Mouse (Mus musculus): Measurements from ENCODE around the gene Dgki. TPM values are rescaled to one million over a fixed set of nuclear protein-coding genes. Genes with fewer than 3 reads are reported as not detected.

Gene Dgki
- polyA plus RNA-seq, 1 experiment from 2014 or later, result 9.9 TPM

DNA sequence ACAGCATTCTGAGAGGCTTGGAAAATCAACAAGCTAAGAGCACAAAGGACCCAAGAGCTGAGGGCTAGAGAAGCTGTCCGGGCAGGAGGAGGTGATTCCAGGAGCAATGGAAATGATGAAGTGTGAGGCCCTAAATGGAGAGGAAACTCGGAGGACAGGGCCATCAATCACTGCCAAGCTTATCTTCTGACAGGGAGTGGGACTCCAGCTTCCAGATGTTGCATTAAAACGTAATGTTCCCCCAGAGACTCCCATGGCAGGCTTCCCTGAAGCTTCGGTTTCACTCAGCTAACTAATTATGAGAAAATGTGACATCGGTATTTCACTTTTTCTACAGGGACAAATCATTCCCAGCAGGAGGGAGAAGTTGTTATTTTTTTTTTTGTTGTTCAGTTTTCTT, 409.7 kb downstream of the Dgki start:
- Histone ChIP-seq H3K9me3 (no peaks in the 10 kb centered on the region), H3K27ac (replicated peaks) (no peak overlapping the region), H3K4me3 (no peak overlapping the region), H3K36me3 (no peaks in the 10 kb centered on the region), H3K4me2 (replicated peaks) (no peak overlapping the region), H3K4me1 (no peaks in the 10 kb centered on the region), H3K27me3 (no peaks in the 10 kb centered on the region), H3K9ac (replicated peaks) (no peak overlapping the region)
- ATAC-seq (replicated peaks), result no peak
- 30% methylated on average over 5 of the region's 5 CpGs for WGBS

DNA sequence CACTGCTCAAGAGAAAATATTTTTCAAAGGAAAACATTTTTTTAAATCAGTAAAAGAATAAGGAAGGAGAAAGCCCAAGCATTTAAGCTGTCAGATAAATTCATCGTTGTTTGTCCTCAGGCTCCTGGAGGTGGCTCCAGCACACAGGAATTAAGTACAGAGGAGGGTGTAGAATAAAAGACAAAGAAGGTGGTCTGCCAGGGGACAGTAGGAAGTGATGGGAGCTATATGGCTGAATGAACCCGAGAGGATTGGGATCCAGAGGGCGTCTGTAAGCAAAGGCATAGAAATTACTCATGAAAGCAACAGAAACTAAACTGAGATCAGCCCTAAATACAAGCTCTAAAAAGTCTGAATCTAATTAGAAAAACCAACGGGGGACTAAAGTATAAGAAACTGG, 418.7 kb downstream of the Dgki start:
- H3K36me3 ChIP-seq, result no peaks in the 10 kb centered on the region
- H3K4me1 ChIP-seq, result peaks cover 21% of the 10 kb centered on the region
- ATAC-seq (replicated peaks), result no peak
- H3K27me3 ChIP-seq, result no peaks in the 10 kb centered on the region
- H3K4me2 ChIP-seq (replicated peaks), result no peak overlapping the region
- no peak overlapping the region for H3K4me3 ChIP-seq
- no peaks in the 10 kb centered on the region for H3K9me3 ChIP-seq
- H3K9ac ChIP-seq (replicated peaks), result no peak overlapping the region
- H3K27ac ChIP-seq (replicated peaks), result no peak overlapping the region
- WGBS, result 7% methylated on average over 4 of the region's 4 CpGs

DNA sequence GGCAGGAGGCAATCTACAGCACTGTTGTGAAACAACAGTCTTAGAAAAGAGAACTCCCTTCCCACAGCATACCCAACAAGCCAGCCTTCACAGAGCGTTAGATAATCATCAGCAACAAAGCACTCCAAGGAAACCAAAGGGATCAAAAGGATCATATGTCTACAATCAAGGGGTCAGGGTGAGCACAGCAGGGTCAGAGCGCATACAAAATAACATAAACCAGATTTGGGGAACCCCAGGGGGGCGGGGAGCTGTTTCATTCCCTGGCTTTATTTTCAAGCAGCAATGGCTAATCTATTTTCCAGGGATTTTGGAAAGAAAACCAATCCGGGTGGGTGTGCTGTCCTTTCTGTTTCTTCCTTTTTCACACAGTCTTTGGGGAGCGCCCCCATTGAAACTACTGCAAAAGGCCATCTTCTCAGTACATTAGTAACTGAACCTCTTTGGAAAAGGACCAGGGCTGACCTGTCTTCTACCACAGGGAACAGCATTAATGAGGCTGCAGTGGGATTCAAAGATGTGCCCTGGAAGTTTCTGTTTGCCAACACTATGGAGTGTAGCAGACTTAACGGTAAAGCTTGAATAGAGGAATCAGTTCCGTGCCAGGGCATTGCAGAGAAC, 419.2 kb downstream of the Dgki start:
- Histone ChIP-seq H3K36me3 (no peaks in the 10 kb centered on the region), H3K9ac (replicated peaks) (no peak overlapping the region), H3K4me2 (replicated peaks) (no peak overlapping the region), H3K9me3 (no peaks in the 10 kb centered on the region), H3K4me1 (peaks cover 24% of the 10 kb centered on the region), H3K27ac (replicated peaks) (no peak overlapping the region), H3K27me3 (no peaks in the 10 kb centered on the region), H3K4me3 (no peak overlapping the region)
- WGBS, result 10% methylated on average over 7 of the region's 7 CpGs
- peak; percentile 62 for ATAC-seq (replicated peaks)

DNA sequence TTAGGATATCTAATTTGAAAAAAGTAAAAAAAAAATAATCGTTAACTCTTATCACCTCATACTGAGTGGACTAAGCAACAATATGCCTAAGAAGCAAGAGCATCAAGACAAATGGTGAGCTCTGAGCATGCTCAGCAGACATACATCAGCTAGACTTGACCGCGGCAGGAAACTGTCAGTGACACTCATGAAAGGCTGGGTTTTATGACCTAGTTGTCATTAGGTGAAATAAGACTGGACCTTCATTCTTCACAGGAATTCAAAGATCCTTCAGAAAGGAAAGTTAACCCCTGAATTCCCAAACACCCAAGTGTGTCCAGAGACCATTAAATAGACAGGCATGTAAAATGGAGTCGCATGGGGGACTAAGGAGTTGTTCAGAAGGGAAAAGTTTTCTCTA, 422.6 kb downstream of the Dgki start:
- no peak overlapping the region for H3K9ac ChIP-seq (replicated peaks)
- no peak for ATAC-seq (replicated peaks)
- H3K4me3 ChIP-seq, result no peak overlapping the region
- H3K4me2 ChIP-seq (replicated peaks), result no peak overlapping the region
- 82% methylated on average over 4 of the region's 4 CpGs for WGBS
- no peak overlapping the region for H3K27ac ChIP-seq (replicated peaks)
- no peaks in the 10 kb centered on the region for H3K27me3 ChIP-seq
- no peaks in the 10 kb centered on the region for H3K9me3 ChIP-seq
- H3K4me1 ChIP-seq, result peaks cover 27% of the 10 kb centered on the region
- no peaks in the 10 kb centered on the region for H3K36me3 ChIP-seq

DNA sequence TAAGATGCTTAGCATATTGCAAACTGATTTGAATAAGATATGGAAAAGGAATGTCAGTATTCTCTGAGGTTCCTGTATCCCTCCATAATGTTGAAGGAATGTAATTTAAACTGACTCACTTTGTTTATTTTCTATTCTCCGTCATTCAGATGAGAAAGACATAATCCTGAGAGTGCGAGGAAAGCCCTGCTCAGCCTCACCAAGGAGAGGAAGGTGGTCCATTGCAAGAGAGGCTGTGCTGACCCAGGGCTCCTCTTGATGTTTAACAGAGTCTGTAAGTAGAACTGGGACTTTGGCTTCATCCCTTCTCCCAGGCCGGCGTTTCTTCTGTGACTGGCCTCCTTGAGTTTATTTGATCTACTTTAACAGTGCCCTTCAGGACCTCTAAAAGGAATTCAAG, 423.6 kb downstream of the Dgki start:
- Histone ChIP-seq H3K36me3 (no peaks in the 10 kb centered on the region), H3K4me2 (replicated peaks) (no peak overlapping the region), H3K9me3 (no peaks in the 10 kb centered on the region), H3K27ac (replicated peaks) (peak overlapping the region; percentile 59), H3K4me3 (no peak overlapping the region), H3K4me1 (peaks cover 24% of the 10 kb centered on the region), H3K27me3 (no peaks in the 10 kb centered on the region), H3K9ac (replicated peaks) (no peak overlapping the region)
- 20% methylated on average over 4 of the region's 4 CpGs for whole genome bisulfite sequencing
- peak; percentile 27; the same call in 1 of the 2 replicates for ATAC-seq (replicated peaks)

DNA sequence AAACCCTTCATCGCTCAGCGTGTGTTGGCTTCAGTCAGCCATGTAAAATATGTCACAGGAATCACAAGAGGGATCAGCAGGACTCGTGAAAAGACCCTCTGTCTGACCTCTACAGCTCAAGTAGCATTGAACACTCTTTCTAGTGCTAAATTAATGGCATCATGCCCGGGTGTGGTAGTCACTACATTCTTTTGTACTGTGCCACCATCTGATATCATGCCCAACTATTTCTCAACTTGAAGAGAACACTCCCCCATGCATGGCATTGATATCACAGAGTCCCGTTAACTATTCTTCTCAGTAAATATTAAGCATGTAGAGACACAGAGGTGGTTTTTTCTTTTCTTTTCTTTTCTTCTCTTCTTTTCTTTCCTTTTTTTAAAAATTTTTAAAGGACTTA, 424.1 kb downstream of the Dgki start:
- no peaks in the 10 kb centered on the region for H3K27me3 ChIP-seq
- peak; percentile 62 for ATAC-seq (replicated peaks)
- WGBS, result 16% methylated on average over 5 of the region's 5 CpGs
- H3K27ac ChIP-seq (replicated peaks), result no peak overlapping the region
- H3K9ac ChIP-seq (replicated peaks), result no peak overlapping the region
- no peak overlapping the region for H3K4me3 ChIP-seq
- no peaks in the 10 kb centered on the region for H3K36me3 ChIP-seq
- H3K4me1 ChIP-seq, result peaks cover 20% of the 10 kb centered on the region
- H3K9me3 ChIP-seq, result no peaks in the 10 kb centered on the region
- no peak overlapping the region for H3K4me2 ChIP-seq (replicated peaks)

DNA sequence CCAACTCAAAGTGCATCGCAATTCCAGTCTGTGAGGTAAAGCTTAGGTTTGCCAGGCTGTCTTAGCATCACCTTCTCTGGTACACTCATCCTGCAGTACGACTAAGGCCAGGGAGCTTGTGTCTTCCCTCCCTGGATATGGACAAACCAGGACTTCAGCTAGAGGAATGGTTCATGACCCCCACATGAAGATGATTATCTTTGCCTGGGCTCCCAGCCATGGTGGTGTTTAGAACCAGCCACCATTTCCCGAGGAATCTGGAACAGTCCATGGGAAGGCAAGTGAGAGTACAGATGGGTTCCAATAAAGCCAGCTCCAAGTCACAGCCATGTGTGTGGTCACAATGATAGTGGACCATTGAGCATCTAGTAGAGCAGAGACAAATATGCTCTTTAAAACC, 427.1 kb downstream of the Dgki start:
- H3K9ac ChIP-seq (replicated peaks), result no peak overlapping the region
- H3K4me1 ChIP-seq, result peaks cover 13% of the 10 kb centered on the region
- no peak overlapping the region for H3K4me2 ChIP-seq (replicated peaks)
- ATAC-seq (replicated peaks), result no peak
- 85% methylated on average over 3 of the region's 3 CpGs for WGBS
- H3K36me3 ChIP-seq, result no peaks in the 10 kb centered on the region
- H3K27ac ChIP-seq (replicated peaks), result peak overlapping the region; percentile 27; the same call in 1 of the 2 replicates
- H3K9me3 ChIP-seq, result no peaks in the 10 kb centered on the region
- H3K27me3 ChIP-seq, result no peaks in the 10 kb centered on the region
- no peak overlapping the region for H3K4me3 ChIP-seq

DNA sequence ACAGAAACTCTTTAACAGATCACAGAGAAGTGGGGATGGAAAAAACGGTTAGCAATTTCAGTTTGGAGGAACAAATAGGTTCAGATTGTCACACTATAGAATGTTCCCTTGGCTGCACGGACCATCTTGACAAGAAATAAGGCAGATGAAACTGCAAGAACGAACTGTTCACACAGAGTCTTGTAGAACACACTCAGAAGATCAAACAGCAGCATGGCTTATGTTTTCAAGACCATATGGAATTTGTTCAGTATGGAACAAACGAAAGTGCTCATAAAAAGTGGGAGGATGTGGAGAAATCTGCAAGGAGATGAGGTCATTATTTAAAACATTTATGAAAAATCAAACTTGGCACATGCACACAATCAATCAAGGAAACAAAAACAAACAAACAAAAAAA, 431.8 kb downstream of the Dgki start:
- H3K36me3 ChIP-seq, result no peaks in the 10 kb centered on the region
- no peak overlapping the region for H3K9ac ChIP-seq (replicated peaks)
- 79% methylated on average over 4 of the region's 4 CpGs for WGBS
- H3K4me2 ChIP-seq (replicated peaks), result no peak overlapping the region
- no peak overlapping the region for H3K27ac ChIP-seq (replicated peaks)
- ATAC-seq (replicated peaks), result no peak
- H3K4me1 ChIP-seq, result no peaks in the 10 kb centered on the region
- no peaks in the 10 kb centered on the region for H3K27me3 ChIP-seq
- no peak overlapping the region for H3K4me3 ChIP-seq
- no peaks in the 10 kb centered on the region for H3K9me3 ChIP-seq

DNA sequence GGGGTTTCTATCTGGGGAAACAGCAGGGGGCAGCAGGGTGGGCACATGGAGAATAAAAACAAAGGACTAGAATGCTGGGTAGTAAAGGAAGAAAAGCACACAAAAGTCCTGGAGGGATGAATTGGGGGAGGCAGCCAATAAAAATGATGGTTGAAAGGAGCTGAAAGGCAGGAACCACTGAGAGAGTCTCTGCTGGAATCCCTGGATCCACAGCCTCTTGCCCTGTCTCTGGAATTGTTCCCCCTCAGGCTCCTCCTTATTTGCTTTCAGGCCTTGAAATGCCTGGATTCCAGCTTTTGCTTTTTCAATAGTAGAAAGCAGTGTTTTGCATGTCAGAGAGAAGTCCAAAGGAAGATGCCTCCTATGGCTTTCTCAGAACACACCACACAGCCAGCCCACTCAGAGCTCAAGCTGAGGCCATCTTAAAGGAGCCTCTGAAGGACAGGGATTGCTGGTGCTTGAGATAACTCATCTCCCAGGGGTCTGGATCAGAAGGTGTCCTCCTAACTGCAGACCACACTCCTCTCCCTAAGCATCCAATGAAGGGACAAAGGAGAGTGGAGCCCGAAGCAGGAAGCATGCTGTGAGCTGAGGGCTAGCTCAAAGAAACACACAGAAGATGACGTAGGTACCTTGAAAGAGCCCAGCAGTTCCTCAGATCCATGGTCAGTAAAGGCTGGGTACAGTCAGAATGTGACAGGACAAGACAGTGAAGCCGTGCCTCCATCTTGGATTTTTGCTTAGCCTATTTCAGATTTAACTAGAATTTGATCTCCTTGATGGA, 441.5 kb downstream of the Dgki start:
- no peak overlapping the region for H3K4me2 ChIP-seq (replicated peaks)
- no peaks in the 10 kb centered on the region for H3K9me3 ChIP-seq
- H3K27ac ChIP-seq (replicated peaks), result peak overlapping the region; percentile 55
- no peak overlapping the region for H3K9ac ChIP-seq (replicated peaks)
- peaks cover 5% of the 10 kb centered on the region; the same call in 1 of the 2 replicates for H3K4me1 ChIP-seq
- H3K4me3 ChIP-seq, result no peak overlapping the region
- no peaks in the 10 kb centered on the region for H3K27me3 ChIP-seq
- peak; percentile 36; the same call in 1 of the 2 replicates for ATAC-seq (replicated peaks)
- WGBS, result 32% methylated on average over 3 of the region's 3 CpGs
- H3K36me3 ChIP-seq, result no peaks in the 10 kb centered on the region

DNA sequence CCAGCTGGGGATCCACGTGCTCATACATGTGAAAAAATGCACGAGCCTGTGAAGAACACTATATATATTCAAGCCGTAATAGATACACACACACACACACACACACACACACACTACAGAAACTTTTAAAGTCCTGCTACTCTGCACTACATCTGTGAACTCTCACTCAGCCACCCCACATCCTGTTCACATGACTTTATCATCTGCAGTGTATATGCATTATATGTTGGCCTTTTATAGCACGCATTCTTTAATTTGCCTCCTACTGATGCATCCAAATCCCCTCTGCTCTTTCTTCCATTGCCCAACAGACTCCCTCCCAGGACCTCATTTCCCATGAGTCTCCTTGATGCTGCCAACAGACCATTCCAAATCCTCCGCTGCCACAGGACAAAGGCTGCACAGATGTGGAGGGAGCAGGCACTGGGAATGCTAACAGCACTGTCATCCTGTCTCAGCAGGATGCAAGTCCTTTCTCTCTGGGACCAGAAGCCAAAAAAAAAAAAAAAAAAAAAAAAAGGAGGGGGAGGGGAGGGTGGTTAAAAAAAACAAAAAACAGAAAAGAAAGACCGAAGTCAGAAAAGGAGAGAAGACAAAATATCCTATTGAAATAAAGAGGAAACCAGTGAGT, 442.2 kb downstream of the Dgki start:
- Histone ChIP-seq H3K27me3 (no peaks in the 10 kb centered on the region), H3K36me3 (no peaks in the 10 kb centered on the region), H3K4me2 (replicated peaks) (no peak overlapping the region), H3K9me3 (no peaks in the 10 kb centered on the region), H3K4me1 (peaks cover 5% of the 10 kb centered on the region; the same call in 1 of the 2 replicates), H3K27ac (replicated peaks) (0 out of 2 replicates have a peak overlapping the region, but pooled peaks have one; percentile 31), H3K9ac (replicated peaks) (no peak overlapping the region), H3K4me3 (no peak overlapping the region)
- WGBS, result 20% methylated on average over 6 of the region's 6 CpGs
- peak; percentile 68; the same call in 1 of the 2 replicates for ATAC-seq (replicated peaks)

DNA sequence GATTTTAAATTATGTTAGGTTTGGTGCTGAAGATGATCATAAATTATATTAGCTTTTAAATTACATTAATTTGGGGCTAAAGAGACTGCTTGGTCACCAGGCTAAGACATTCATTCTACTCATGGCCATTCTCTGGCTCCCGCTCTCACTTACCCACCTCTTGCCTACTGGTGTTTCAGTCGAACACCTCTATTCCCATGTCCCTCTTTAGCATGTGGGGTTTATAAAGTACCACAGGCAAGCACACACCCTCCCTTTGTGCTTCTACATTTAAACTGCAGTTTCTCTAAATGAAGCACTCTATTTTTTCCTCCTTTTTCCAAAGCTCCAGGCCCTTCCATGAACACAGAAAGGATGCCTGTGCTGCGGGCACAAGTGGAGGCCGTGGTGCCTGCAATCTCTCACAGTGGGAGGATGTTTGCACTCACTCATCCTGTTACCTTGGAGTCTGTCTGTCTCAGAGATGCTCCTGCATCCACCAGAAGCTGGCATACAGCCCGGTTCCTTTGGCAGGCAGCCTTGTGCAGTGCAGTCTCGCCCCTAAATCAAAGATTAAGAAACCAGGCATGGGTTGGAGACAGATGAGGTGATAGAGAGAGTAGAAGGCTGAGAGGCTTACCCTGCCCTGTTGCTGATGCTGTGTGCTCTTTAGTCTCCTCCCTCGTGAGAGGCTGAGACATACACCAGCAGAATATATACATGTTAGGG, 449.4 kb downstream of the Dgki start:
- Histone ChIP-seq H3K4me3 (no peak overlapping the region), H3K36me3 (0 out of 2 replicates have a peak, but pooled peaks cover 4% of the 10 kb centered on the region), H3K4me1 (peaks cover 8% of the 10 kb centered on the region; the same call in 1 of the 2 replicates), H3K9ac (replicated peaks) (no peak overlapping the region), H3K9me3 (no peaks in the 10 kb centered on the region), H3K27me3 (no peaks in the 10 kb centered on the region), H3K4me2 (replicated peaks) (no peak overlapping the region), H3K27ac (replicated peaks) (peak overlapping the region; percentile 48)
- WGBS, result 53% methylated on average over 7 of the region's 7 CpGs
- peak; percentile 82; the same call in 1 of the 2 replicates for ATAC-seq (replicated peaks)

DNA sequence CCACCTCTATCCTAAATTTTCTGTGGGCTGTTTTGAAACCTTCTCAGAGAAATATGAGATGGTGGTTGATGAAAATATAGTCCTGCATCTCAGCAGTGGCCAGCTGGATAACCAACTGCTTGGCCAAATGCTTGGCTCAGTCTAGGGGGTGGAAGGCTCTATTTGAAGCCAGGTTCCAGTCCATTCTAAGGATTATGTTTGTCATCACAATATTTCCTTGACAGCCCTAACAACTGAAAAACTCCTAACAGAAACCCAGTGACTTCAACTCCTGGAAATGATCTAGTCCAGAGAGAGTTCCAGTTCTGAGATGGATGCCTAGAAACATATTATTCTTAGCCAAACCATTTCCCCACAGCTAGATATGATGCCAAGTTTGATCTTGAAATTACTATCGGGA, 454.7 kb downstream of the Dgki start:
- Histone ChIP-seq H3K4me1 (no peaks in the 10 kb centered on the region), H3K9me3 (no peaks in the 10 kb centered on the region), H3K4me3 (no peak overlapping the region), H3K27me3 (no peaks in the 10 kb centered on the region), H3K27ac (replicated peaks) (no peak overlapping the region), H3K4me2 (replicated peaks) (no peak overlapping the region), H3K36me3 (0 out of 2 replicates have a peak, but pooled peaks cover 4% of the 10 kb centered on the region), H3K9ac (replicated peaks) (no peak overlapping the region)
- WGBS, result 89% methylated on average over 1 of the region's 1 CpGs
- ATAC-seq (replicated peaks), result no peak
